Mouse (Mus musculus): ENCODE measurements at regions not wholly inside any gene's neighbourhood (a gene's known extent, or its start where the extent isn't known, plus 50 kb on each side); places are given as distances from the start of the nearest gene placed in this dataset. TPM values are rescaled to one million over a fixed set of nuclear protein-coding genes. Genes with fewer than 3 reads are reported as not detected.

- peak; percentile 82 for DNase-seq (ENCODE audit: low spot score)
- no peak overlapping the region for H3K4me2 ChIP-seq (replicated peaks; ENCODE audit: low read depth)
- 0 out of 2 replicates have a peak, but pooled peaks cover 2% of the 10 kb centered on the region for H3K36me3 ChIP-seq (ENCODE audit: control insufficient read depth, insufficient read depth, low read length)
- H3K4me1 ChIP-seq (replicated peaks; ENCODE audit: control insufficient read depth, insufficient read depth), result no peaks in the 10 kb centered on the region
- no peak overlapping the region for H3K4me3 ChIP-seq (ENCODE audit: low read depth, low read length)
- 42% methylated on average over 5 of the region's 5 CpGs for WGBS
- TF ChIP-seq CTCF (IDR thresholded peaks at IDR 0.05; ENCODE audit: low read depth) (peak; percentile 86), EP300 (optimal IDR thresholded peaks at IDR 0.05) (no peak)
- H3K27ac ChIP-seq (replicated peaks), result no peak overlapping the region
- no peaks in the 10 kb centered on the region for H3K9me3 ChIP-seq (ENCODE audit: control insufficient read depth, low read length)
- H3K27me3 ChIP-seq (ENCODE audit: control insufficient read depth, insufficient read depth, low read length), result no peaks in the 10 kb centered on the region
- ATAC-seq (ENCODE audit: low FRiP score, low TSS enrichment), result no peak
- H3K9ac ChIP-seq (ENCODE audit: low read length), result no peak overlapping the region
These were observed 49.9 kb upstream of the Paip1 start for GRCm38 (mm10) chr13:119378404-119379037.

Small RNA genes lying in the stretch of these regions (microRNA-seq; reads per million reads assigned to microRNA genes)
- not detected for gene Gm44488
